Mouse (Mus musculus) kidney, embryonic 16.5 days (tissue): ENCODE results near the gene Zc3h18. TPM values are rescaled to one million over a fixed set of nuclear protein-coding genes. Genes with fewer than 3 reads are reported as not detected.

Experiments used
- ATAC-seq: fragments of 200-750 bp; cut with Nextera tagmentation; 2 replicates; pipeline ENCODE4 v1.8.0; 2017; ENCODE audit warnings: moderate TSS enrichment; ENCODE audit not compliant: low FRiP score, low TSS enrichment
- H3K27ac ChIP-seq: fragments of 300-500 bp; sonication (generic); 2 replicates; pipeline ENCODE4 v1.5.1; 2014; ENCODE audit warnings: low read length
- H3K27me3 ChIP-seq: fragments of 300-500 bp; sonication (generic); 2 replicates; pipeline ENCODE4 v1.6.1; 2014; ENCODE audit warnings: low read length, control low read depth, mixed read lengths; ENCODE audit not compliant: insufficient read depth
- H3K36me3 ChIP-seq: fragments of 300-500 bp; sonication (generic); 2 replicates; pipeline ENCODE4 v1.6.1; 2014; ENCODE audit warnings: low read length, control low read depth, mixed read lengths; ENCODE audit not compliant: insufficient read depth
- H3K4me1 ChIP-seq: fragments of 300-500 bp; sonication (generic); 2 replicates; pipeline ENCODE4 v1.6.1; 2014; ENCODE audit warnings: low read length, control low read depth, mixed read lengths; ENCODE audit not compliant: insufficient read depth
- H3K4me2 ChIP-seq: fragments of 300-500 bp; sonication (generic); replicated peaks from 2 replicates; pipeline ENCODE4 v1.6.1; 2014; ENCODE audit warnings: low read depth, low read length
- H3K4me3 ChIP-seq: fragments of 300-500 bp; sonication (generic); 2 replicates; pipeline ENCODE4 v1.5.1; 2014; ENCODE audit warnings: mild to moderate bottlenecking, low read length
- H3K9ac ChIP-seq: fragments of 300-500 bp; sonication (generic); replicated peaks from 2 replicates; pipeline ENCODE4 v1.6.1; 2014; ENCODE audit warnings: low read length
- H3K9me3 ChIP-seq: fragments of 300-500 bp; sonication (generic); 2 replicates; pipeline ENCODE4 v1.6.1; 2016; ENCODE audit warnings: low read length, control low read depth
- WGBS: fragments of 180-500 bp; shearing (Covaris S2); extraction: QIAGEN DNeasy Blood & Tissue Kit; methylation state at CpG from one replicate; pipeline ENCODE4 v1.1.7; 2014; 5-methylcytosine and 5-hydroxymethylcytosine counted together
- polyA plus RNA-seq: library from polyadenylated mRNA; unstranded; fragments of >200 nt; fragmentation: Nextera tagmentation; extraction: Ambion mirVana; gene quantifications from 2 replicates; pipeline ENCODE4 v1.2.1, GENCODE M21; 2015

The Zc3h18 gene
- polyA plus RNA-seq, 1 experiment from 2014 or later: 50.1 TPM

DNA sequence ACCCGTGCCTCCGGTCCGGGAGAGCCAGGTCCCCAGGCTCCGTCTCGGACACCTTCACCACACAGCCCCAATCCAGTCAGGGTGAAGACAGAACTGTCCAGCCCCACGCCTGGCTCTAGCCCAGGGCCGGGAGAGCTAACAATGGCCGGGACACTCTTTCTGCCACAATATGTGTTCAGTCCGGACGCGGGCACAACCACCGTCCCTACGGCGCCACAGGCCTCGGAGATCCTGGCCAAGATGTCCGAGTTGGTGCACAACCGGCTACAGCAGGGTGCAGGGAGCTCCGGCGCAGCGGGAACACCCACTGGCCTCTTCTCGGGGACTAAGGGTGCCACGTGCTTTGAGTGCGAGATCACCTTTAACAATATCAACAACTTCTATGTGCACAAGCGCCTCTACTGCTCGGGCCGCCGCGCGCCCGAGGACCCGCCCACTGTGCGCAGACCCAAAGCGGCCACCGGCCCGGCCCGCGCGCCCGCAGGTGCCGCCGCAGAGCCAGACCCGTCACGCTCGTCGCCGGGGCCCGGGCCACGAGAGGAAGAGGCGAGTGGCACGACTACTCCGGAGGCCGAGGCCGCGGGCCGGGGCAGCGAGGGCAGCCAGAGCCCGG, 40.7 kb upstream of the Zc3h18 start:
- peak; percentile 13 for ATAC-seq
- Histone ChIP-seq H3K4me1 (peaks cover 21% of the 10 kb centered on the region), H3K36me3 (peaks cover 11% of the 10 kb centered on the region), H3K27me3 (peaks cover 30% of the 10 kb centered on the region), H3K4me2 (peak overlapping the region; percentile 80), H3K27ac (no peak overlapping the region), H3K9me3 (no peaks in the 10 kb centered on the region), H3K4me3 (peak overlapping the region; percentile 59), H3K9ac (peak overlapping the region; percentile 59)
- 20% methylated on average over 53 of the region's 57 CpGs for WGBS

GRCm38 (mm10) chr8:122336251-122336910, 40.0 kb upstream of the Zc3h18 start:
- WGBS: 6% methylated on average over 60 of the region's 81 CpGs
- Histone ChIP-seq H3K4me3 (peak overlapping the region; percentile 59), H3K9ac (peak overlapping the region; percentile 59), H3K36me3 (peaks cover 11% of the 10 kb centered on the region), H3K27ac (no peak overlapping the region), H3K9me3 (no peaks in the 10 kb centered on the region), H3K27me3 (peaks cover 30% of the 10 kb centered on the region), H3K4me2 (peak overlapping the region; percentile 80), H3K4me1 (peaks cover 15% of the 10 kb centered on the region)
- ATAC-seq: peak; percentile 66

- Histone ChIP-seq H3K4me3 (no peak overlapping the region), H3K9ac (no peak overlapping the region), H3K27me3 (peaks cover 33% of the 10 kb centered on the region), H3K4me1 (peaks cover 27% of the 10 kb centered on the region), H3K4me2 (no peak overlapping the region), H3K36me3 (peaks cover 8% of the 10 kb centered on the region), H3K9me3 (no peaks in the 10 kb centered on the region), H3K27ac (no peak overlapping the region)
- WGBS: 55% methylated on average over 6 of the region's 6 CpGs
- no peak for ATAC-seq
Measured at GRCm38 (mm10) chr8:122338852-122339251, 37.6 kb upstream of the Zc3h18 start.

- Histone ChIP-seq H3K27ac (no peak overlapping the region), H3K4me3 (no peak overlapping the region), H3K36me3 (peaks cover 8% of the 10 kb centered on the region), H3K9ac (no peak overlapping the region), H3K4me2 (no peak overlapping the region), H3K9me3 (no peaks in the 10 kb centered on the region), H3K27me3 (peaks cover 26% of the 10 kb centered on the region), H3K4me1 (peaks cover 37% of the 10 kb centered on the region)
- ATAC-seq: no peak
- 88% methylated on average over 3 of the region's 3 CpGs for WGBS
Measured at GRCm38 (mm10) chr8:122340761-122341160, 35.6 kb upstream of the Zc3h18 start.

DNA sequence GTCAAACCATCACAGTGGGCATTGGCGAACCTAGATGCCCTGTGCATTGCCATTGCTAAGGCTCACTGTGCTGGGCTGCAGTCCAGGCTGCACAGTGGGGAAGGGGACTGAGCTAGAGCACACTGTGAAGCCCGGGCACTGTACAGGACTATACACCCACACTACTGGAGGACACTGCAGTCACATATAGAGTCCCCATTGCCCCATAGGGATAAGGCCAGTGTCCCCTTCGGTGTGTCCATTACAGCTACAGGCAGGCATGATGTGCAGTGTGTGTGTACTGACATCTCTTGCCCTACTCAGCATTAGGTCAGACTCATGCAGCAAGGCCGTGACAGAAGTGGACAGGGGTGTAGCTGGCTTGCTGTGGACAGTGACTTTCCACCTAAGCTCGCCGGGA, 34.6 kb upstream of the Zc3h18 start:
- H3K9ac ChIP-seq: no peak overlapping the region
- no peaks in the 10 kb centered on the region for H3K9me3 ChIP-seq
- H3K4me2 ChIP-seq: no peak overlapping the region
- peaks cover 21% of the 10 kb centered on the region for H3K27me3 ChIP-seq
- ATAC-seq: no peak
- WGBS: 89% methylated on average over 6 of the region's 6 CpGs
- peaks cover 32% of the 10 kb centered on the region for H3K4me1 ChIP-seq
- H3K27ac ChIP-seq: no peak overlapping the region
- peaks cover 4% of the 10 kb centered on the region; the same call in 1 of the 2 replicates for H3K36me3 ChIP-seq
- H3K4me3 ChIP-seq: no peak overlapping the region

DNA sequence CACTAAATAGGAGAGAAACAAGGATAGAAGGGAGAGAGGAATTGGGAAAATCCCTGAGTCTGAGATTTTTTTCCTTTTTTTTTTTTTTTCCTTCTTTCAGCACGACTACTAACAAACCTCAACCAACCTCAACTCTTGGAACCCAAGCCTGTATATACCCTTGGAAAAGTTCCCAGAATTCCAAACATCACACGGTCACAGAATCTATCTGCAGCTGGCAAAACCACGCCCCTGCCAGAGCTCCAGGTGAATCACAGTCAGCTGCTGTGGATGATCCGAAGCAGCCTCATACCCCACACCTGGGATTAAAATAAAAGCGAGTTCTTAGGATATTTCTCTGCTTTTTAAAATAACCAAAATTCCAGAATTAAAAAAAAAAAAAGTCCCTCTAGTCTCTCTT, 34.0 kb upstream of the Zc3h18 start:
- Histone ChIP-seq H3K27me3 (peaks cover 15% of the 10 kb centered on the region), H3K4me1 (peaks cover 32% of the 10 kb centered on the region), H3K9me3 (no peaks in the 10 kb centered on the region), H3K27ac (no peak overlapping the region), H3K4me3 (no peak overlapping the region), H3K4me2 (no peak overlapping the region), H3K36me3 (no peaks in the 10 kb centered on the region), H3K9ac (no peak overlapping the region)
- 33% methylated on average over 5 of the region's 5 CpGs for WGBS
- no peak for ATAC-seq

GRCm38 (mm10) chr8:122342806-122343209, 33.6 kb upstream of the Zc3h18 start:
- ATAC-seq: no peak
- peaks cover 11% of the 10 kb centered on the region; the same call in 1 of the 2 replicates for H3K27me3 ChIP-seq
- WGBS: 2% methylated on average over 9 of the region's 9 CpGs
- H3K27ac ChIP-seq: no peak overlapping the region
- H3K4me1 ChIP-seq: peaks cover 32% of the 10 kb centered on the region
- H3K4me3 ChIP-seq: peak overlapping the region; percentile 38; the same call in 1 of the 2 replicates
- H3K36me3 ChIP-seq: no peaks in the 10 kb centered on the region
- peak overlapping the region; percentile 61 for H3K4me2 ChIP-seq
- H3K9ac ChIP-seq: peak overlapping the region; percentile 40; the same call in 1 of the 2 replicates
- H3K9me3 ChIP-seq: no peaks in the 10 kb centered on the region

DNA sequence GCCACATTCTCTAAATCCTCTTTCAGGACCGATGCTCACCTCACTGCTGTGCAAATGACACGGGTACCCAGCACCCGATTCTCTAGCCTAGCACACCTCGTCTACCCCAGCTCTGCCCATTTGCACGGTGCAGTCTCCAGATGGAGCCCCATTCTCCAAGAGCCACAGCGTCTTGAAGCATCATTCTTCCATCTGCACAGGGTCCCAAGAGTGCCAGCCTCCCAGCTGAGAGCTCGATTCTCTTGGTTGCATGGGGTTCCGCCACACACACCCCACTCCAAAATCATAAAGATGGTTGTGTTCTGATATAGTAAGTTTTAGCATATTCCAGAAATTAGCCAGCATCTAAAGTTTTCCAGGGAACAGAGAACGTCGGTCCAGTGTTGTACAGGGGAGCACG, 33.1 kb upstream of the Zc3h18 start:
- peaks cover 7% of the 10 kb centered on the region; the same call in 1 of the 2 replicates for H3K27me3 ChIP-seq
- peaks cover 32% of the 10 kb centered on the region for H3K4me1 ChIP-seq
- H3K9ac ChIP-seq: peak overlapping the region; percentile 56
- no peak for ATAC-seq
- WGBS: 3% methylated on average over 11 of the region's 11 CpGs
- peak overlapping the region; percentile 61 for H3K4me2 ChIP-seq
- no peaks in the 10 kb centered on the region for H3K36me3 ChIP-seq
- H3K4me3 ChIP-seq: peak overlapping the region; percentile 38
- H3K27ac ChIP-seq: no peak overlapping the region
- H3K9me3 ChIP-seq: no peaks in the 10 kb centered on the region

DNA sequence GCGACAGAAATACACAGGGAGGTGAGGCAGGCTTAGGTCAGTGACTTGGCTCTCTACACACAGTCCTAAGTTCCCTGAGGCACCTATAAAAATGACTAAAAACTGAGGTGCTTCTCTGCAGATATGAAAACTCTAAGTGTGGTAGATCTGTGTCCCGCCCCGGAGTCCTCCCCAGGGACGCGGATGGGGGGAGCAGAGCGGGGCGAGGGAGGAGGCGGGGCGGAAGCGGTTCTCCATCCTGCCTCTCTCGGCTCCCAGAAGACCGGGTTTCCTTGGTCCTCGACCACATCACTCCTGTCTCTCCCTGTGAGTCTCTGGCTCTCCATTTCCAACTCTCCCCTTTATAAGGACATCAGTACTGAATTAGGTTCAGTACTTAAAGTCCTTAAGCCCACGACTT, 32.7 kb upstream of the Zc3h18 start:
- peak overlapping the region; percentile 56 for H3K9ac ChIP-seq
- ATAC-seq: 0 out of 2 replicates have a peak, but pooled peaks have one; percentile 11
- H3K27ac ChIP-seq: no peak overlapping the region
- peaks cover 32% of the 10 kb centered on the region for H3K4me1 ChIP-seq
- H3K4me2 ChIP-seq: peak overlapping the region; percentile 61
- H3K36me3 ChIP-seq: no peaks in the 10 kb centered on the region
- 1% methylated on average over 14 of the region's 14 CpGs for WGBS
- no peaks in the 10 kb centered on the region for H3K9me3 ChIP-seq
- H3K27me3 ChIP-seq: peaks cover 7% of the 10 kb centered on the region; the same call in 1 of the 2 replicates
- H3K4me3 ChIP-seq: peak overlapping the region; percentile 38

- Histone ChIP-seq H3K4me1 (peaks cover 32% of the 10 kb centered on the region), H3K9me3 (no peaks in the 10 kb centered on the region), H3K4me3 (no peak overlapping the region), H3K4me2 (peak overlapping the region; percentile 61), H3K27me3 (peaks cover 7% of the 10 kb centered on the region; the same call in 1 of the 2 replicates), H3K36me3 (no peaks in the 10 kb centered on the region), H3K9ac (no peak overlapping the region), H3K27ac (no peak overlapping the region)
- ATAC-seq: peak; percentile 49; the same call in 1 of the 2 replicates
- 7% methylated on average over 2 of the region's 5 CpGs for WGBS
Measured at GRCm38 (mm10) chr8:122344219-122344618, 32.2 kb upstream of the Zc3h18 start.
